Mouse (Mus musculus) intestine, postnatal 0 days (tissue): ENCODE measurements around the gene Sema6b. TPM values are rescaled to one million over a fixed set of nuclear protein-coding genes. Genes with fewer than 3 reads are reported as not detected.
A peak's percentile ranks its signal among the peaks of the same experiment; 100 is the strongest.

Experiments used
- ATAC-seq: fragments of 200-750 bp; cut with Nextera tagmentation; 2 replicates; pipeline ENCODE4 v1.8.0; 2017; ENCODE audit warnings: mild to moderate bottlenecking, moderate TSS enrichment, moderate library complexity
- H3K27ac ChIP-seq: fragments of 300-500 bp; sonication (generic); 2 replicates; pipeline ENCODE4 v1.5.1; 2014; ENCODE audit warnings: mild to moderate bottlenecking, low read depth, low read length, moderate library complexity
- H3K27me3 ChIP-seq: fragments of 300-500 bp; sonication (generic); replicated peaks from 2 replicates; pipeline ENCODE4 v1.6.1; 2014; ENCODE audit warnings: low read length, mixed read lengths; ENCODE audit not compliant: control insufficient read depth, insufficient read depth
- H3K36me3 ChIP-seq: fragments of 300-500 bp; sonication (generic); 2 replicates; pipeline ENCODE4 v1.6.1; 2014; ENCODE audit warnings: mild to moderate bottlenecking, moderate library complexity; ENCODE audit not compliant: control insufficient read depth, insufficient read depth
- H3K4me1 ChIP-seq: fragments of 300-500 bp; sonication (generic); replicated peaks from 2 replicates; pipeline ENCODE4 v1.6.1; 2014; ENCODE audit warnings: antibody characterized with exemption, low read length, mixed read lengths; ENCODE audit not compliant: control insufficient read depth, insufficient read depth
- H3K4me2 ChIP-seq: fragments of 300-500 bp; sonication (generic); replicated peaks from 2 replicates; pipeline ENCODE4 v1.6.1; 2014; ENCODE audit warnings: low read depth, mild to moderate bottlenecking, moderate library complexity
- H3K4me3 ChIP-seq: fragments of 300-500 bp; sonication (generic); 2 replicates; pipeline ENCODE4 v1.5.1; 2014; ENCODE audit warnings: low read depth, low read length
- H3K9ac ChIP-seq: fragments of 300-500 bp; sonication (generic); 2 replicates; pipeline ENCODE4 v1.6.1; 2014; ENCODE audit warnings: mild to moderate bottlenecking, low read depth, low read length
- H3K9me3 ChIP-seq: fragments of 300-500 bp; sonication (generic); 2 replicates; pipeline ENCODE4 v1.6.1; 2016; ENCODE audit warnings: mixed run types; ENCODE audit not compliant: control insufficient read depth
- CTCF ChIP-seq: sonication (generic); IDR thresholded peaks from 2 replicates; pipeline ENCODE4 v1.5.1; 2016; ENCODE audit warnings: low read depth, mild to moderate bottlenecking, control low read depth, antibody characterized with exemption, moderate library complexity
- WGBS: fragments of 180-500 bp; shearing (Covaris S2); extraction: QIAGEN DNeasy Blood & Tissue Kit; methylation state at CpG from one replicate; pipeline ENCODE4 v1.1.7; 2014; 5-methylcytosine and 5-hydroxymethylcytosine counted together
- polyA plus RNA-seq: library from polyadenylated mRNA; unstranded; fragments of >200 nt; fragmentation: Nextera tagmentation; extraction: Ambion mirVana; gene quantifications from 2 replicates; pipeline ENCODE4 v1.2.1, GENCODE M21; 2015

Sema6b gene
- polyA plus RNA-seq, 1 experiment from 2014 or later, result 1.1 TPM

DNA sequence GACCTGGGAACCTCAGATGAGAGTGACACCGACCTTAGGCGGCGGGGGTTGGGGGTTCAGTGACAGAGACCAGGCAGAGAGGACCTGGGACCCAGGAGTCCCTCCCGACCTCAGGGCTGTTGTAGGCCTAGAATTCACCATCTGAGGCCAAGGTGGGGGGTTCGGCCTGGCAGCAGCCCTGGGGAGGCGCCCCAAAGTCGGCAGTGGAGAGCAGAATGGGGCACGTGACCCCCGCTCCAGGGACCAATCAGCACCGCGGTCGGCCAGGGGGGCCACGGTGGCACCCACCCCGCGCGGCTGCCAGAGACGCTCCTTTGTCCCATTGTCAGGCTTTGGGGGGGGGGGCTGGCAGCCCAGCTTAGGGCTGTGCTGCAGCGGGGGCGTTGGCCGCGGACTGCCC lies 788 bp downstream of the Sema6b start:
- ATAC-seq, result no peak
- Histone ChIP-seq H3K36me3 (no peaks in the 10 kb centered on the region), H3K9me3 (no peaks in the 10 kb centered on the region), H3K27ac (no peak overlapping the region), H3K4me3 (peak overlapping the region; percentile 56), H3K9ac (0 out of 2 replicates have a peak overlapping the region, but pooled peaks have one; percentile 11), H3K27me3 (peaks cover 58% of the 10 kb centered on the region), H3K4me2 (peak overlapping the region; percentile 85), H3K4me1 (peaks cover 5% of the 10 kb centered on the region; the same call in 1 of the 2 replicates)
- WGBS, result 11% methylated on average over 20 of the region's 21 CpGs
- no peak for TF ChIP-seq CTCF

GRCm38 (mm10) chr17:56137839-56138613 lies 2.1 kb downstream of the Sema6b start:
- H3K9me3 ChIP-seq, result no peaks in the 10 kb centered on the region
- H3K27ac ChIP-seq, result no peak overlapping the region
- peak overlapping the region; percentile 30 for H3K4me2 ChIP-seq
- no peak for TF ChIP-seq CTCF
- 25% methylated on average over 25 of the region's 25 CpGs for WGBS
- no peak overlapping the region for H3K4me3 ChIP-seq
- H3K27me3 ChIP-seq, result peaks cover 47% of the 10 kb centered on the region
- no peak for ATAC-seq
- no peak overlapping the region for H3K9ac ChIP-seq
- peaks cover 13% of the 10 kb centered on the region; the same call in 1 of the 2 replicates for H3K4me1 ChIP-seq
- no peaks in the 10 kb centered on the region for H3K36me3 ChIP-seq

- TF ChIP-seq CTCF, result no peak
Measured at GRCm38 (mm10) chr17:56136558-56136957, 3.6 kb downstream of the Sema6b start.

DNA sequence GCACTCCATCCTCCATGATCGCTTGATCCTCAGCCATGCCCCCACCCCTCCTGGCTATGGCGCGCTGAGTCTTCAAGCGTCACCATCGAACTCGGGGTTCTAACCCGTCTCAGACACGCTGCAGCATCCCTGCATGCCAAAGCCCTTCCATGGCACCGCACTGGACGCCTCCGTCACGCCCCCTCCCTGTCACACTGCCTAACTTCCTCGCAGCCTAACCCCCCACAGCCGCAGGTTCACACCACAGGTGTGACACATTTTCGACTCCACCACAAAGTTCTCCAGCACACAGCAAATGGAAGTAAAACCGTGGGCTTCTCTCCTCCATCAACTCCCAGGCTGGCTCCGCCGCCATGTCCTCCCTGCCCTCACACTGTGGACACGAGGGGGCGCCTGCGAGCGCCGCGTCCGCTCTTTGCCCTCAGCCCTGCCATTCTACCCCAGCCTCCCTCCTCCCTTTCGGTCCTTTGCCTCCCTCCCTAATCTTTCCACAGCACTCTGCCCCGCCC lies 5.6 kb downstream of the Sema6b start:
- peaks cover 12% of the 10 kb centered on the region for H3K36me3 ChIP-seq
- 3% methylated on average over 26 of the region's 27 CpGs for WGBS
- no peaks in the 10 kb centered on the region for H3K9me3 ChIP-seq
- H3K4me2 ChIP-seq, result peak overlapping the region; percentile 90
- H3K9ac ChIP-seq, result 0 out of 2 replicates have a peak overlapping the region, but pooled peaks have one; percentile 32
- H3K27me3 ChIP-seq, result peaks cover 15% of the 10 kb centered on the region; the same call in 1 of the 2 replicates
- TF ChIP-seq CTCF, result peak; percentile 92
- peak; percentile 32 for ATAC-seq
- peaks cover 10% of the 10 kb centered on the region; the same call in 1 of the 2 replicates for H3K4me1 ChIP-seq
- peak overlapping the region; percentile 88 for H3K27ac ChIP-seq
- H3K4me3 ChIP-seq, result peak overlapping the region; percentile 37

More at GRCm38 (mm10) chr17:56136558-56136957, 3.6 kb downstream of the Sema6b start:
- no peak for ATAC-seq
- H3K27me3 ChIP-seq, result peaks cover 36% of the 10 kb centered on the region
- peaks cover 10% of the 10 kb centered on the region; the same call in 1 of the 2 replicates for H3K4me1 ChIP-seq
- no peak overlapping the region for H3K4me2 ChIP-seq
- H3K9me3 ChIP-seq, result no peaks in the 10 kb centered on the region
- no peak overlapping the region for H3K4me3 ChIP-seq
- no peak overlapping the region for H3K9ac ChIP-seq
- no peak overlapping the region for H3K27ac ChIP-seq
- no peaks in the 10 kb centered on the region for H3K36me3 ChIP-seq
- 78% methylated on average over 7 of the region's 7 CpGs for WGBS

DNA sequence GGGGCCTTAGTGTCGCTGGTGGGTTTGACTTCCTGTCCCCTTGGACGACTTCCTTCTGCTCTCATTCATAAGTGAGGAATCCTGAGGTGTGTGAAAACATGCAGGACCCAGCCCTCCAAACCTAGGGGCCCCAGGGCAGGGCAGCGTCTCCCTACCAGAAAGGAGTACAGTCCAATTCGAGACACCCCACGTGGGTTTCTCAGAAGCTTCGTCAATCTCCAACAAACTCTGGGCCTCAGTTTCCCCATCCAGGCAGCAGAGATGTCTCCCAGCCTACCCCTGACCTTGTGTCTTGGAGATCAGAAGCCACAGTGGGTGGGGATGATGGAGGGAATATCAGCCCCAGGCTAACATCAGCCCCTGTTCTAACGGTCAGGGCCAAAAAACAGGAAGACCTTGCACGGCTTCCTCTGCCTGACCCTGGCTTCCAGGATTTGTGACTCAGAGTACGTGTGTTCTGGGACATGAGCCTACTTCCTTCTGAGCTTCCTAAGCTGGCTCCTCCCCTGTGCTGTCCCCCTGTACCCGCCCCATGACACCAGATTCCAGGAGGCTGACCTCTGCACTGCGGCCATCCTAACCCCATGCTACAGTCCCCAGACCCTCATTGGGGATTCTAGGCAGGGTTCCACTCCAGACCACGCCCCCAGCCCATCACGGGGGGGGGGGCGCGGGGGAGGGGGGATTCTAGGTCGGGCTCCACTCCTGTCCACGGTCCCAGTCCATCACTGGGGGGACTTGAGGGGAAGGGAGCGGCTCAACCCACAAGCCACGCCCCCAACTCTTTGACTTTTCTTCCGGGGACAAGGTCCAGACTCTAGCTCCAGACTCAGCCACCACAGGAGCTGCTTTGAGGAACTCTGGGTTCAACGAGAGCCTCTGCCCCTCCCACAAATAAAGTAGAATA lies 6.4 kb downstream of the Sema6b start:
- Histone ChIP-seq H3K4me2 (peak overlapping the region; percentile 90), H3K4me3 (peak overlapping the region; percentile 37), H3K27me3 (peaks cover 7% of the 10 kb centered on the region; the same call in 1 of the 2 replicates), H3K9ac (no peak overlapping the region), H3K36me3 (peaks cover 12% of the 10 kb centered on the region), H3K27ac (peak overlapping the region; percentile 88), H3K4me1 (peaks cover 10% of the 10 kb centered on the region; the same call in 1 of the 2 replicates), H3K9me3 (no peaks in the 10 kb centered on the region)
- ATAC-seq, result peak; percentile 91
- 14% methylated on average over 18 of the region's 21 CpGs for WGBS
- no peak for TF ChIP-seq CTCF
